Mouse (Mus musculus) hindbrain, embryonic 15.5 days (tissue): ENCODE measurements around the gene Ice1. TPM values are rescaled to one million over a fixed set of nuclear protein-coding genes. Genes with fewer than 3 reads are reported as not detected.

Source experiments
- ATAC-seq: fragments of 200-750 bp; cut with Nextera tagmentation; 2 replicates; pipeline ENCODE4 v1.8.0; 2017; ENCODE audit warnings: low read depth, moderate number of reproducible peaks, moderate TSS enrichment; ENCODE audit not compliant: low FRiP score
- H3K27ac ChIP-seq: fragments of 300-500 bp; sonication (generic); replicated peaks from 2 replicates; pipeline ENCODE4 v1.5.1; 2015; ENCODE audit warnings: mild to moderate bottlenecking, inconsistent platforms
- H3K27me3 ChIP-seq: fragments of 300-500 bp; sonication (generic); 2 replicates; pipeline ENCODE4 v1.6.1; 2015; ENCODE audit warnings: control low read depth, inconsistent platforms
- H3K36me3 ChIP-seq: fragments of 300-500 bp; sonication (generic); 2 replicates; pipeline ENCODE4 v1.6.1; 2015; ENCODE audit warnings: control low read depth, inconsistent platforms
- H3K4me1 ChIP-seq: fragments of 300-500 bp; sonication (generic); replicated peaks from 2 replicates; pipeline ENCODE4 v1.6.1; 2015; ENCODE audit warnings: control low read depth, inconsistent platforms
- H3K4me2 ChIP-seq: fragments of 300-500 bp; sonication (generic); 2 replicates; pipeline ENCODE4 v1.6.1; 2015; ENCODE audit warnings: moderate library complexity, mild to moderate bottlenecking, inconsistent platforms
- H3K4me3 ChIP-seq: fragments of 300-500 bp; sonication (generic); 2 replicates; pipeline ENCODE4 v1.5.1; 2015; ENCODE audit warnings: mild to moderate bottlenecking, inconsistent platforms
- H3K9ac ChIP-seq: fragments of 300-500 bp; sonication (generic); 2 replicates; pipeline ENCODE4 v1.6.1; 2015; ENCODE audit warnings: inconsistent platforms
- H3K9me3 ChIP-seq: fragments of 300-500 bp; sonication (generic); 2 replicates; pipeline ENCODE4 v1.6.1; 2016; ENCODE audit warnings: control low read depth, inconsistent platforms
- whole genome bisulfite sequencing: fragments of 180-500 bp; shearing (Covaris S2); methylation state at CpG from one replicate; pipeline ENCODE4 v1.1.7; 2015; 5-methylcytosine and 5-hydroxymethylcytosine counted together
- polyA plus RNA-seq: library from polyadenylated mRNA; unstranded; fragments of >200 nt; fragmentation: Nextera tagmentation; extraction: Ambion mirVana; gene quantifications from 2 replicates; pipeline ENCODE4 v1.2.1, GENCODE M21; 2015

Ice1 gene
- polyA plus RNA-seq, 1 experiment from 2014 or later, result 32.4 TPM

- WGBS, result 96% methylated on average over 5 of the region's 5 CpGs
- no peaks in the 10 kb centered on the region for H3K36me3 ChIP-seq
- H3K4me1 ChIP-seq, result 0 out of 2 replicates have a peak, but pooled peaks cover 3% of the 10 kb centered on the region
- H3K9me3 ChIP-seq, result no peaks in the 10 kb centered on the region
- H3K27me3 ChIP-seq, result no peaks in the 10 kb centered on the region
- H3K4me3 ChIP-seq, result no peak overlapping the region
- no peak overlapping the region for H3K9ac ChIP-seq
- H3K27ac ChIP-seq, result no peak overlapping the region
- no peak for ATAC-seq
- H3K4me2 ChIP-seq, result no peak overlapping the region
Observed at GRCm38 (mm10) chr13:70533412-70533811, 104.0 kb downstream of the Ice1 start.

- 0 out of 2 replicates have a peak, but pooled peaks cover 3% of the 10 kb centered on the region for H3K4me1 ChIP-seq
- no peaks in the 10 kb centered on the region for H3K36me3 ChIP-seq
- H3K27ac ChIP-seq, result no peak overlapping the region
- no peak overlapping the region for H3K4me3 ChIP-seq
- no peak overlapping the region; the same call in 1 of the 2 replicates for H3K4me2 ChIP-seq
- no peaks in the 10 kb centered on the region for H3K27me3 ChIP-seq
- no peaks in the 10 kb centered on the region for H3K9me3 ChIP-seq
- 53% methylated on average over 10 of the region's 10 CpGs for WGBS
- H3K9ac ChIP-seq, result no peak overlapping the region
- peak; percentile 51; the same call in 1 of the 2 replicates for ATAC-seq
Observed at GRCm38 (mm10) chr13:70532719-70533118, 104.7 kb downstream of the Ice1 start.

- Histone ChIP-seq H3K4me3 (no peak overlapping the region), H3K4me1 (no peaks in the 10 kb centered on the region)
- 0 out of 2 replicates have a peak, but pooled peaks have one; percentile 59 for ATAC-seq
Observed at GRCm38 (mm10) chr13:70517651-70518050, 119.8 kb downstream of the Ice1 start.

GRCm38 (mm10) chr13:70515004-70515403, 122.4 kb downstream of the Ice1 start:
- Histone ChIP-seq H3K36me3 (no peaks in the 10 kb centered on the region), H3K27ac (no peak overlapping the region), H3K4me2 (no peak overlapping the region), H3K9me3 (no peaks in the 10 kb centered on the region), H3K9ac (no peak overlapping the region), H3K27me3 (no peaks in the 10 kb centered on the region), H3K4me1 (no peaks in the 10 kb centered on the region), H3K4me3 (no peak overlapping the region)
- whole genome bisulfite sequencing, result 38% methylated on average over 2 of the region's 2 CpGs
- ATAC-seq, result no peak

More at GRCm38 (mm10) chr13:70517651-70518050, 119.8 kb downstream of the Ice1 start:
- H3K4me2 ChIP-seq, result no peak overlapping the region
- no peaks in the 10 kb centered on the region for H3K27me3 ChIP-seq
- H3K9ac ChIP-seq, result no peak overlapping the region
- no peaks in the 10 kb centered on the region for H3K36me3 ChIP-seq
- H3K27ac ChIP-seq, result no peak overlapping the region
- 41% methylated on average over 2 of the region's 2 CpGs for WGBS
- H3K9me3 ChIP-seq, result no peaks in the 10 kb centered on the region

- Histone ChIP-seq H3K4me1 (peaks cover 13% of the 10 kb centered on the region), H3K4me3 (no peak overlapping the region), H3K9me3 (no peaks in the 10 kb centered on the region), H3K36me3 (no peaks in the 10 kb centered on the region), H3K27ac (no peak overlapping the region), H3K27me3 (no peaks in the 10 kb centered on the region), H3K9ac (no peak overlapping the region), H3K4me2 (no peak overlapping the region)
- no peak for ATAC-seq
- 88% methylated on average over 5 of the region's 5 CpGs for WGBS
Observed at GRCm38 (mm10) chr13:70510199-70510598, 127.2 kb downstream of the Ice1 start.

GRCm38 (mm10) chr13:70509375-70510016, 127.9 kb downstream of the Ice1 start:
- 64% methylated on average over 8 of the region's 8 CpGs for WGBS

GRCm38 (mm10) chr13:70508708-70509374, 128.6 kb downstream of the Ice1 start:
- H3K9me3 ChIP-seq, result no peaks in the 10 kb centered on the region
- H3K36me3 ChIP-seq, result no peaks in the 10 kb centered on the region
- peak overlapping the region; percentile 42 for H3K27ac ChIP-seq
- ATAC-seq, result peak; percentile 73
- H3K4me3 ChIP-seq, result no peak overlapping the region
- no peak overlapping the region for H3K9ac ChIP-seq
- no peak overlapping the region for H3K4me2 ChIP-seq
- WGBS, result 49% methylated on average over 5 of the region's 5 CpGs
- H3K4me1 ChIP-seq, result peaks cover 13% of the 10 kb centered on the region
- H3K27me3 ChIP-seq, result no peaks in the 10 kb centered on the region

More at GRCm38 (mm10) chr13:70509375-70510016, 127.9 kb downstream of the Ice1 start:
- no peaks in the 10 kb centered on the region for H3K9me3 ChIP-seq
- no peak overlapping the region for H3K4me2 ChIP-seq
- no peak overlapping the region for H3K4me3 ChIP-seq
- no peak overlapping the region for H3K9ac ChIP-seq
- ATAC-seq, result peak; percentile 67
- H3K27ac ChIP-seq, result peak overlapping the region; percentile 42; the same call in 1 of the 2 replicates
- no peaks in the 10 kb centered on the region for H3K36me3 ChIP-seq
- no peaks in the 10 kb centered on the region for H3K27me3 ChIP-seq
- peaks cover 13% of the 10 kb centered on the region for H3K4me1 ChIP-seq

Other genes starting within 250 kb of the Ice1 start
- gene Adamts16, start 204.2 kb upstream of the Ice1 start, polyA plus RNA-seq, result 3.1 and 3.7 TPM in 2 replicates